Mouse (Mus musculus): Measurements from ENCODE around the gene Crls1. TPM values are rescaled to one million over a fixed set of nuclear protein-coding genes. Genes with fewer than 3 reads are reported as not detected.

The Crls1 gene
- polyA plus RNA-seq, 1 experiment, result 28.3 TPM

GRCm38 (mm10) chr2:132860435-132860834 is 14.0 kb downstream of the Crls1 start:
- Histone ChIP-seq H3K4me3 (ENCODE audit: insufficient read depth, low read length) (no peak overlapping the region), H3K4me1 (ENCODE audit: control insufficient read depth, insufficient read depth, low read length) (no peaks in the 10 kb centered on the region), H3K27ac (ENCODE audit: insufficient read depth, low read length) (no peak overlapping the region)
- no peak for TF ChIP-seq POLR2A (IDR thresholded peaks at IDR 0.05; ENCODE audit: extremely low read depth, insufficient read depth, low read length)
- TF ChIP-seq CTCF (IDR thresholded peaks at IDR 0.05; ENCODE audit: extremely low read depth, insufficient read depth, low read length), result no peak

GRCm38 (mm10) chr2:132861456-132861855 is 15.0 kb downstream of the Crls1 start:
- H3K4me1 ChIP-seq (ENCODE audit: control insufficient read depth, insufficient read depth, low read length), result no peaks in the 10 kb centered on the region
- no peak overlapping the region for H3K4me3 ChIP-seq (ENCODE audit: insufficient read depth, low read length)
- TF ChIP-seq CTCF (IDR thresholded peaks at IDR 0.05; ENCODE audit: extremely low read depth, insufficient read depth, low read length) (no peak), POLR2A (IDR thresholded peaks at IDR 0.05; ENCODE audit: extremely low read depth, insufficient read depth, low read length) (no peak)
- H3K27ac ChIP-seq (ENCODE audit: insufficient read depth, low read length), result no peak overlapping the region

- no peak for TF ChIP-seq POLR2A (IDR thresholded peaks at IDR 0.05; ENCODE audit: extremely low read depth, insufficient read depth, low read length)
- TF ChIP-seq CTCF (IDR thresholded peaks at IDR 0.05; ENCODE audit: extremely low read depth, insufficient read depth, low read length), result no peak
- no peak overlapping the region for H3K4me3 ChIP-seq (ENCODE audit: insufficient read depth, low read length)
- no peaks in the 10 kb centered on the region for H3K4me1 ChIP-seq (ENCODE audit: control insufficient read depth, insufficient read depth, low read length)
- no peak overlapping the region for H3K27ac ChIP-seq (ENCODE audit: insufficient read depth, low read length)
These were observed 16.9 kb downstream of the Crls1 start for GRCm38 (mm10) chr2:132863325-132863724.

- Histone ChIP-seq H3K27ac (ENCODE audit: insufficient read depth, low read length) (no peak overlapping the region), H3K4me3 (ENCODE audit: insufficient read depth, low read length) (no peak overlapping the region), H3K4me1 (ENCODE audit: control insufficient read depth, insufficient read depth, low read length) (no peaks in the 10 kb centered on the region)
- no peak for TF ChIP-seq CTCF (IDR thresholded peaks at IDR 0.05; ENCODE audit: extremely low read depth, insufficient read depth, low read length)
- TF ChIP-seq POLR2A (IDR thresholded peaks at IDR 0.05; ENCODE audit: extremely low read depth, insufficient read depth, low read length), result no peak
These were observed 21.1 kb downstream of the Crls1 start for GRCm38 (mm10) chr2:132867521-132867920.

GRCm38 (mm10) chr2:132869682-132870081 is 23.2 kb downstream of the Crls1 start:
- Histone ChIP-seq H3K4me3 (ENCODE audit: insufficient read depth, low read length) (no peak overlapping the region), H3K4me1 (ENCODE audit: control insufficient read depth, insufficient read depth, low read length) (no peaks in the 10 kb centered on the region), H3K27ac (ENCODE audit: insufficient read depth, low read length) (no peak overlapping the region)
- no peak for TF ChIP-seq POLR2A (IDR thresholded peaks at IDR 0.05; ENCODE audit: extremely low read depth, insufficient read depth, low read length)
- TF ChIP-seq CTCF (IDR thresholded peaks at IDR 0.05; ENCODE audit: extremely low read depth, insufficient read depth, low read length), result no peak

GRCm38 (mm10) chr2:132870286-132870685 is 23.8 kb downstream of the Crls1 start:
- Histone ChIP-seq H3K4me3 (ENCODE audit: insufficient read depth, low read length) (no peak overlapping the region), H3K4me1 (ENCODE audit: control insufficient read depth, insufficient read depth, low read length) (no peaks in the 10 kb centered on the region), H3K27ac (ENCODE audit: insufficient read depth, low read length) (no peak overlapping the region)
- TF ChIP-seq POLR2A (IDR thresholded peaks at IDR 0.05; ENCODE audit: extremely low read depth, insufficient read depth, low read length) (no peak), CTCF (IDR thresholded peaks at IDR 0.05; ENCODE audit: extremely low read depth, insufficient read depth, low read length) (no peak)

GRCm38 (mm10) chr2:132871663-132872062 is 25.2 kb downstream of the Crls1 start:
- no peaks in the 10 kb centered on the region for H3K4me1 ChIP-seq (ENCODE audit: control insufficient read depth, insufficient read depth, low read length)
- no peak overlapping the region for H3K4me3 ChIP-seq (ENCODE audit: insufficient read depth, low read length)
- TF ChIP-seq CTCF (IDR thresholded peaks at IDR 0.05; ENCODE audit: extremely low read depth, insufficient read depth, low read length) (no peak), POLR2A (IDR thresholded peaks at IDR 0.05; ENCODE audit: extremely low read depth, insufficient read depth, low read length) (no peak)
- H3K27ac ChIP-seq (ENCODE audit: insufficient read depth, low read length), result no peak overlapping the region

- H3K4me3 ChIP-seq (ENCODE audit: insufficient read depth, low read length), result no peak overlapping the region
- H3K27ac ChIP-seq (ENCODE audit: insufficient read depth, low read length), result no peak overlapping the region
- TF ChIP-seq POLR2A (IDR thresholded peaks at IDR 0.05; ENCODE audit: extremely low read depth, insufficient read depth, low read length) (no peak), CTCF (IDR thresholded peaks at IDR 0.05; ENCODE audit: extremely low read depth, insufficient read depth, low read length) (no peak)
- no peaks in the 10 kb centered on the region for H3K4me1 ChIP-seq (ENCODE audit: control insufficient read depth, insufficient read depth, low read length)
These were observed 27.3 kb downstream of the Crls1 start for GRCm38 (mm10) chr2:132873657-132874326.

GRCm38 (mm10) chr2:132876991-132877390 is 30.5 kb downstream of the Crls1 start:
- TF ChIP-seq CTCF (IDR thresholded peaks at IDR 0.05; ENCODE audit: extremely low read depth, insufficient read depth, low read length) (no peak), POLR2A (IDR thresholded peaks at IDR 0.05; ENCODE audit: extremely low read depth, insufficient read depth, low read length) (no peak)
- no peak overlapping the region for H3K4me3 ChIP-seq (ENCODE audit: insufficient read depth, low read length)

GRCm38 (mm10) chr2:132879261-132880044 is 33.0 kb downstream of the Crls1 start:
- no peak overlapping the region for H3K27ac ChIP-seq (ENCODE audit: insufficient read depth, low read length)
- TF ChIP-seq POLR2A (IDR thresholded peaks at IDR 0.05; ENCODE audit: extremely low read depth, insufficient read depth, low read length) (no peak), CTCF (IDR thresholded peaks at IDR 0.05; ENCODE audit: extremely low read depth, insufficient read depth, low read length) (no peak)
- H3K4me3 ChIP-seq (ENCODE audit: insufficient read depth, low read length), result peak overlapping the region; percentile 44
- no peaks in the 10 kb centered on the region for H3K4me1 ChIP-seq (ENCODE audit: control insufficient read depth, insufficient read depth, low read length)

More at GRCm38 (mm10) chr2:132876991-132877390, 30.5 kb downstream of the Crls1 start:
- no peak overlapping the region for H3K27ac ChIP-seq (ENCODE audit: insufficient read depth, low read length)
- no peaks in the 10 kb centered on the region for H3K4me1 ChIP-seq (ENCODE audit: control insufficient read depth, insufficient read depth, low read length)

All from cortical plate, adult 2 months (tissue).